Mouse (Mus musculus): ENCODE data around the gene Ccl25.

DNA sequence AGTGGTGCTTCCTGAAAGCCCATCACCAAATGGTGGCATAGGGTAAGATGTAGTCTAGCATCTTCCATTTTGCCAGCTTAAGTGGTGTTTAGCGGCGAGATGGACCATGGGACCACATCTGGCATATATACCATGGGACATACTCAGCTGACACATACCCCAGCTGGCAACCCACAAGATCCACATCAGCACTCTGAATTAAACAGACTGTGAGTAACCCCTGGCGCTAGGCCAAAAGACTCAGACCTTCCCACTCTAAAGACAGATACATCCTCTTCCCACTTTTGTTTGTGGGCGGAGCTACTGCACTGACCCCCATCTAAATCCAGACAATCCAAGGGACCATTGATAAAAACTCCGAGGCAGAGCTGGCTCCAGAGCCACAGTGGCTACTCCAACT is 4.0 kb downstream of the Ccl25 start:
- no peak for TF ChIP-seq CTCF (IDR thresholded peaks at IDR 0.05; ENCODE audit: extremely low read depth, insufficient read depth, insufficient read length, insufficient replicate concordance)
- no peak for TF ChIP-seq POLR2A (IDR thresholded peaks at IDR 0.05; ENCODE audit: low read depth, low read length)
